Mouse (Mus musculus) left cerebral cortex, postnatal 4 days (tissue): ENCODE measurements around the gene Wdr91. TPM values are rescaled to one million over a fixed set of nuclear protein-coding genes. Genes with fewer than 3 reads are reported as not detected.

Experiments
- DNase-seq: peaks from one replicate; pipeline ENCODE4 v3.0.0-alpha.2; 2022
- intact Hi-C: fragments of 180-260 bp; cut with DNase I; formaldehyde crosslinking; loops from one replicate; pipeline ENCODE4 v1.15.1; 2025
- total RNA-seq, 2 experiments: library from RNA; stranded (reverse); gene quantifications; 2 replicates each; pipeline ENCODE4 v1.2.3; 2021

Wdr91 gene
- total RNA-seq, 2 experiments from 2014 or later: 26.7 to 28.5 TPM

DNA sequence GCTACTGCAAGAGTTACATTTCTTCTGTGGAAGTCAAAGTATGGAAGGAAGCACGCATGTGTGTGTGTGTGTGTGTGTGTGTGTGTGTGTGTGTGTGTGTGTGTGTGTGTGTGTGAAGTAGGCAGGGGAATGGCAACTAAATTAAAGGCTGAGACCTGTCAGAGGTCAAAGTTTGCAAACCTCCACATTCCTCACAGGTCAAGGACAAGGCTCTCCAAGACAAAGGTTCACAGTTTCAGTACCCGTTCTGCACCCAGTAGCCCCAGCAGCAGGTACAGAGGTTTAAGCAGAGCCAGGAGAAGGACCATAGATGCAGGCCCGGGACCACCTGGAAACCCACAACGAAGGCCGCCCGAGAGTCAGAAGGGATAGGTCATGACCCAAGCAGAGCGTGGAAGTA lies 8.5 kb upstream of the Wdr91 start:
- intact Hi-C loops: no loop called here
- no peak for DNase-seq

DNA sequence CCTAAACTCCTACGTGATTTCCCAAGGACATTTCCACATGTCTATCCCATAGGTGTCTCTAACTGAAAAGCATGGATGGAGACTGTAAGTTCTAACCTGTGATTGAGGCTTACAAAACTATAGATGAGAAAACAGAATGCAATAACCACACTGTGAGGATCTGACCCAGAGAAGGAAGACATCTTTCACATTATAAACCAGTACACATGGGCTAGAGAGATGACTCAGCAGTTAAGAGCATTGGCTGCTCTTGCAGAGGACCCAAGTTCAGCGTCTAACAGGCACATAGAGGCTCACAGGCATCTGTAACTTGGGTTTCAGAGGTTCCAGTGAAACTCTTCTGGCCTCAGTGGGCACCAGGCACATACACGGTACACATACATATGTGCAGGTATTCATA lies 3.8 kb upstream of the Wdr91 start:
- no peak for DNase-seq
- intact Hi-C loops: no loop called here

DNA sequence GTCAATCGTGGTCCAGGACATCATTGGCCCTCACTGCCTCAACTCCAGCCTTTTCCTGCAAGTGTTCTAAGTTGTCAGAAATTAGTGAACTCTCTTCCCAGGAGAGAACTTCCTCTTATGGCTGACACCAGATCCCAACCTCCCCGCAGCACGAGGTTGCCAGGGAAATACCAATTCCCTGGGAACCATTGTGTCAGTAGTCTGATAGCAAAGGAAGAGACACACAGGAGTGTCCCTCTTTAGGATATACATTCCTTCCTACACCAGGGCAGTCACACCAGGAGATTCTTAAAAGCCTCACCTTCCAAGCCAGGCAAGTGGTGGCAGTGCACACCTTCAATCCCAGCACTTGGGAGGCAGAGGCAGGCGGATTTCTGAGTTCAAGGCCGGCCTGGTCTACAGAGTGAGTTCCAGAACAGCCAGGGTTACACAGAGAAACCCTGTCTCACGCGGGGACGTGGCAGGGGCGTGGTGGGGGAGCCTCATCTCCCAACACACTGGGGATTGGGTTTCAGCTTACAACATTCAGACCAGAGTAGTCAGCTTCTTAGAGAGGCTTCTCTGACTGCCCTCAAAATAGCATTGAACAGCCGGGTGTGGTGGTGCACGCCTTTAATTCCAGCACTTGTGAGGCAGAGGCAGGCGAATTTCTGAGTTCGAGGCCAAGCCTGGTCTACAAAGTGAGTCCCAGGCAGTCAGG lies 2.8 kb upstream of the Wdr91 start:
- intact Hi-C loops: no loop called here
- no peak for DNase-seq

DNA sequence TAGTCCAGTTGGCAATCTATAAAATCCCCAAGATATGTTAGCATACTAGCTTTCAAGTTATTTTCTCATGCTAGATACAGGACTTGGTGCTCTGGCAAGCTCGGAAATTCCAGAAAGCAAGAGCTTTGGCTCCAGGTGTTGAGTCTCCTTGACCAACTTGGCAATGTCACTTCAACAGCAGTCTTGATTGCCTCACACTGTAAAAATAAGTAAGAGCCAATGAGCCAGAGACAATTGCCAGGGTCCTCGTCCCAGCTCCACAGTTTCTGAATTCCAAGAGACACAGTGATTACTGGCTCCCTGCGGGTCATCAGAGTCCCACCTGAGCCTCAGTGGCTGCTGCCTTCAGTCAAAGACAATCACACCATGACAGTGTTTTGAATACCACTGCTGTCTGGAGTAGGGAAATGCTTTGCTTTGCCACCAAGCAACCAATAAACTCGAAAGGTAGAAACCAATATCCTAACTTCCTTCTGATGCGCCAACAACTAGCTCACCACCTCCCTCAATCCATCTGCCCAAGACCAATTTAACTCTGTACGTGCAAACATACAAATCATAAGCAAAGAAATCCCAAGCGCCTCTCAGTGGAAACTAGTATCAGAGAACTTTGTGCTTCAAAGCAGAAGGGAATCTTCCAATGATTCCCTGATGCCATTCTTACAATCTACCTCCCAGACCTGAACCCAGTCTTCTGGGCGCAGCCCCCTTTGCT lies 888 bp downstream of the Wdr91 start:
- intact Hi-C loops: no loop called here
- DNase-seq: no peak

DNA sequence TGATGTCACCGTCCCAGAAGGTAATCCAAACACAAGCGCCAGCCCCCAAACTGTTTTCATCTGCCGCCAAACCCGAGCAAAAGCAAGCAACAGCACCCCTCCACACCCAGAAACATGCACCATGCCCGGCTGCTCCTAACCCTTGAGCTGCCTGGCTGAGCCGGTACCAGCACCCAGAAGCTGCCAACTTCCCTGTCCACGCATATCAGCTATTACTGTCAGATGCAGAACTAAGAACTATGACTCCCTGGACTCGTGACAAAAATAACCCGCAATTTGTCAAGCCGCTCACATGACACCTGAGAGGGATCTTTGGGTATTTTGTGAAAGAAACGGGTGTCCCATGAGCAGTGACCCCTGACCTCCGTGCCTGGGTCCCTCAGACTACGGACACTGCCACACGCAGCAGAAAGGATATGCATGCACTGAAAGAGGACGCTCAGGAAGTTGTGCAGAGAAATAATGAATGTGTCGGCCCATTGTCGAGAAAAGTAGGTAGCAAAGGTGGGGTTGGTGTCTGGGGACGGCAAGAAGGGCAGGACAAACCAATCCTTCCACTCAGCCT lies 2.9 kb downstream of the Wdr91 start:
- no peak for DNase-seq
- intact Hi-C loops: no loop called here

DNA sequence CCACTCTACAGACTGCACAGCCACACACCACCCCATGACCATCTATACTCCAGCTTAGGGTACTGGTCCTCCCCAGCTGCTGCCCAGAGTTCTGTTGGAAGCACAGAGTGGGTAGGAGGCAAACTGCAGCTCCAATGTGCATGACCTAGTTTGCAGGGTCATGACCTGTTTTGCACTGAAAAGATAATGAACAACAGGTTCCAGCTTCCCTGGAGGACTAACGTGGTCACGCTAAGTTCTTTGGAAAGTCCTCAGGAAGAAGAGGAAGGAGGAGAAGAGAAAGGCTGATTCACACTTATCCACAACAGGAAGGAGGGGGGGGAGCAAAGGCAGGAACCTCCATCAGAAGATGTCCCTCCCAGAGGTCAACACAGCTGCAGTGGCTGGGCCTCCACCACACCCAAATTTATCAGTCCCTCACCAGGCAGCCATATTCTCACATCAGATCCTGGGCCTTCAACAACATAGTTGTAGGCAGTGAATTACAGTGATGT lies 3.5 kb downstream of the Wdr91 start:
- intact Hi-C loops: no loop called here
- DNase-seq: no peak

DNA sequence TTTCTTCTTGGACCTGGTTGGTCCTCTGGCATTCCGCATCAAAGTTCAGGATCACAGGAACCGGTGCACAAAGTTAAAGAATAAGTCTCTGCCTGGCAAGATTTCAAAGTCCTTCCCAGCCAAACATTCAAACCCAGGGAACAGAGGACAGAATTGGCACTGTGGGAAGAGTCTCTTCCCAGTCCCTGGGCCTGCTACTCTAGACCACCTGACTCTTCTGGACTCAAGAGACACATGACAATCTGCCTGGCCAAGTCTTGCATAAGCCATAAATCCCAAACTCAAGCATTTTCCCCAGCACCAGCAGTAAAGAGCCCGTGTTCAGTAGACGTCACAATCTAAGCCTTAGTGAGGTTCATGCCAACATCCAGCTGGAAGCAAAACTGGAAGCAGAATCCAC lies 4.0 kb downstream of the Wdr91 start:
- intact Hi-C loops: no loop called here
- no peak for DNase-seq

DNA sequence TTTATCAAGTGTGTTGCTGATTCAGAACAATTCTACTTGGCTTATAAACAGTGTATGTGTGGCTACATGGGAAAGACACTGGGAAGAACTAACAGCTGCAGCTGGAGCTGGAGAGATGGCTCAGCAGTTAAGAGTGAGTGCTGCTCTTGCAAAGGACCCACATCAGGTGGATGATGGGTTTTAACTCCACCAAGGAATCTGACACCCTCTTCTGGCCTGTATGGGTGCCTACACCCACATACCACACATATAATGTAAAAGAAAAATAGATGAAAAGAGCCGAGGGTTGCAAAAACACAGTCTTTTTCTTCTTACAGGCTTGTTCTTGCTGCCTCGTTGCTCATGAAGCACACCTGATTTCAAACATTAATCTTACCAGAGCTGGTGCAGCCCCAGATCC lies 4.6 kb downstream of the Wdr91 start:
- intact Hi-C loops: no loop called here
- DNase-seq: no peak

DNA sequence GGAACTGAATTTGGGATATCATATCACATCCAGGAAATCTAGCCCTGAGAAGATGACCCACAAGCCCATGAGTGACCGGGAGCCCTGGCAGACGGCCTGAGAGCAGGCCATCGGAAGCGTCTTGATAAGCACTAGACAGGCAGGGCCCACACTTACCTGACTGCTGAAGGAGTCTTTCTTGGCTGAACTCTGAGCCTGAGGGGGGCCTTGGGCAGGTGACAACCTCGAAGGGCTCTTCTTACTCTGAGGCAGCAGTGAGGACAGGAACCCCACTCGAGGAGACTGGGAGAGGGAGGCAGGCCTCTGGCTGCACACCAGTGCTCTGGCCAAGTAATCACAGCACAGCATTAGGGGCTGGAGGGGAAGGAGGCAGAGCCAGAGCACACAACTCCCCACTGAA lies 6.3 kb downstream of the Wdr91 start:
- DNase-seq: no peak
- intact Hi-C loops: no loop called here

DNA sequence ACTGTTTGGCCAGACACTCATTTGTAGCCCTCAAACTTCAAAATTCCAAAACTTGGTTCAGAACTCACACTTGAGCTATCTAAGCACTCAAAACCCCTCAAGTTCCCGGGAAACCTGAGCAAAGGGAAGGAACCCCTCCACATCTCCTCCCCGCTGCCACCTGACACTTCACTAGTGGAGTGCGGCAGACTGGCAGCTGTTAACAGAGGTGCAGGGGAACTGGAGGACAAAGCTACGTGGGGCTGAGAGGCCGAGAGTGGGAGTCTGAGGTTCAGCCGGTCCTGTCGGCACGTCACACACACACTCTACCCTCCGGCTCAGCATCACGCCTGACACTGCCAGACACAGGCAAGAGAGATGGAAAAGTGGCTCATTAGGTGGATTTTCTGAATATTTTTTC lies 6.8 kb downstream of the Wdr91 start:
- DNase-seq: no peak
- intact Hi-C loops: no loop called here

DNA sequence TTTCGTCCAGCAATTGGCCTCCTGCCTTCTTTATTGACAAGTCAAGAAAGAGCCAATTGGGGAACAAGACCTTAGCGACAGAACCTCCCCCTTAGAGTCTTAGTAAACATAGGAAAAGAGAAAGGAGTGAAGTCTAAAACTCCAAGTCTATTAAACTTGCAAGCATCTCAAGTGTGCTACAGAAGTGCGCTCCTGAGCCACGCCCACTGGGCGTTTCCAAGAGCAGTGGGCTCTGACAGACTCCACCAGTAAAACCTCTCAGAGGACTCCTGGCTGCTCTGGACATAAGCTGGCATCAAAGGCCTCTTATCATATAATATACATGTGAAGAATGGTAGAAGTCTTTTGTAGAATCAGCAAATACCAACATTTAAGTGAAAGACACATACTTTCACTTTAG lies 7.2 kb downstream of the Wdr91 start:
- intact Hi-C loops: no loop called here

DNA sequence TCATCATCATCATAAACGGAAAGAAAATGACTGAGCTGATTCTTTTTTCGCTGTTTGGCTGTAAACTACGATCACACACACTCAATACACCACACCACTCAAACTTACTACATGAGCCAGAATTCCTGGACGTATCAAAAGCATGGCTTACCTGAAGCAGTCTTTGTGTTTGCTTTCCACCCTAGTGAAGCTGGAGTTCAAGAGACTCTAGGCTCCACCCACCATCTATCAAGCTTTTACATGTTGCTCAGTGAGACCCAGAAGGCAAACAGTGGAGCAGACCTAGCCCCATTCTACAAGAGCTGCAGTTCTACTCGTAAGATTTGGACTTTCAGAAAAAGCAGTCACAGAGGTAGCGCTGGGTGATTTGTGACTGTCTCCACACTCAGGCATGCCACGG lies 8.1 kb downstream of the Wdr91 start:
- intact Hi-C loops: no loop called here
- no peak for DNase-seq

More for the DNA sequence above, 7.2 kb downstream of the Wdr91 start:
- no peak for DNase-seq

DNA sequence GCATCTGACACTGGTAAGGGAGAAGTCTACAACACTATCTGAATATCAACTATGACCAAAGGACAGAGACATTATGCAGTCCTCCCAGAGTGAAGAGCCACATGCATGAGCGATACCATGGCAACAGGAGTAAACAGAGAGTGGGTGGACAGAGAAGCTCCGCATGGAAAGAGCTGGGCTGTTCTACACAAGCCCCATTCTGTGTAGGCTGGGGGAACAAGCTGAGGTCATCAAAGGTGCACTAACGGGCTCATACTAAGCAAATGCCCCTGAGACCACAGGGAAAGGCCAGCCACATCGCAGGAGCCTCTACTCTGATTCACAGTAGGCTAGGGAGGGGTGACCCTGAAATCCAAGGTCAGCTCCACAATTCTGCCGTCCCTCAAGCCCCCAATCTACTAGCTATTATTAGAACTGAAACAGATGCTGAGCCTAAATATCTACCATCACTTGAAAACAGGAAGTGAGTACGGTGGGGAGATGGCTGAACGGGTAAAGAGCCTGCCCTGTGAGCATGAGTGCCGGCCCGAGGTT lies 8.7 kb downstream of the Wdr91 start:
- intact Hi-C loops: no loop called here
- no peak for DNase-seq

DNA sequence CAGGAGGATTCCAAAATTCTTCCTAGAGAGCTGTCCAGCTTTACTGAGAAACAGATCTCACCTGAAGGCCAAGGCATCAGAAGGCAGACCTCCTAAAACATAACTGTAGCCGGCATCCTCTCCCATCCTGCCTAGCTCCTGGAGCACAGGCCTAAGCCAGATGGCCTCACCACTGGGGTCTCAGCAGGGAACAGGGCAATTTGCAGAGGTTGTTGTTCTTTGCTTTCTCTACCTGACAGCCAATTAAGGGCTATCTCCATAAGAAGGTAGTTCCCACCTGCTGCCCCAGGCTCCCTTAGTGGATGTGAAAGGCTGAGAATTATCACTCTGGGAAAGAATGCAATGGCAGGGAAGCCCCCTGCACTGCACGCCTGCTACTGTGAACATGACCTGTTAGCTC lies 9.7 kb downstream of the Wdr91 start:
- no peak for DNase-seq
- intact Hi-C loops: no loop called here

DNA sequence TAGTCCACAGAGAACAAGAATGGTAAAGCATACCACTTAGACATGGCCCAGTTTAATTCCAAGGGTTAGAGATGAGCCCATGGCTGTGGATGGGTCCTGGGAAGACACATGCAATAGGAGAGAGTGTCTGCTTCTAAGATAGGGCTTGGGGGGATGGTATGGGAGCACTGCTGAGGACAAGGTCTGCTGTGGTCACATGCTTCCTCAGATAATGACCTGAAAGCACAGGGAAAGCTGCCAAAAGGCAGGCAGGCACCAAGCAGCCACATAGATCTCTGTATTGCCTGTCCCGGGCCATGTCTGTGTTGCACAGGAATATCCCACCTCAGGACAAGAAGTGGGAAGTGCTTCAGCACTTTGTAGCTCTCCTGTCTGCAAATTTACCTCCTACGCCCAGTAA lies 11.5 kb downstream of the Wdr91 start:
- DNase-seq: no peak
- intact Hi-C loops: no loop called here

DNA sequence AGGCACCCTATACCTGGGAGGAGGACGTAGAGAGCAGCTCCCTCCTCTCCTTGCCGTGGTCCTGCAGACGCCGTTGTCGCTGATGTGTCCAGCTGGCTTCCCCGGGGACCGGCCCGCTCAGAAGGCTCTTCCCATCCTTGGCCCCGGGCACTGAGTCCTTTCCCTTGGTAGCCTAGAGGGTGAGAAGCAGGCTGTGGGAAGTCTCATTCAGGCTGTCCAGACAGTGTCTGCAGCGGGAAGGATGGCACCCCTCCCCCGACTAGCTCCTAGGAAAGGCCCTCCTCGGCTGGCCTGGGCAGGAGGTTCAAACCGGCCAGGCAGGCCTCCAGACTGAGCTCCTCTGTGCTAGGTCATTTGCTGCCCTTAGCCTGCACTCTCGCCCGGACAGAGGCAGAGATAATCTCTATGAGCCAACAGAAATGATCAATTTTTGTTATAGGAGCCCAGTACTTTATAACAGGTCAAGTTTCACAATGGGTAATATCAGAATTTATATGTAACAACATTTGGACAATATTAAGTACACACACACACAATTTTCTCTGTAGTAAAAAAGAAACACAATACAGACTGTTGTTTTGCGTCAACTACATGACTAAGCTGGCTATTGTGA lies 14.4 kb downstream of the Wdr91 start:
- intact Hi-C loops: no loop called here
- no peak for DNase-seq

DNA sequence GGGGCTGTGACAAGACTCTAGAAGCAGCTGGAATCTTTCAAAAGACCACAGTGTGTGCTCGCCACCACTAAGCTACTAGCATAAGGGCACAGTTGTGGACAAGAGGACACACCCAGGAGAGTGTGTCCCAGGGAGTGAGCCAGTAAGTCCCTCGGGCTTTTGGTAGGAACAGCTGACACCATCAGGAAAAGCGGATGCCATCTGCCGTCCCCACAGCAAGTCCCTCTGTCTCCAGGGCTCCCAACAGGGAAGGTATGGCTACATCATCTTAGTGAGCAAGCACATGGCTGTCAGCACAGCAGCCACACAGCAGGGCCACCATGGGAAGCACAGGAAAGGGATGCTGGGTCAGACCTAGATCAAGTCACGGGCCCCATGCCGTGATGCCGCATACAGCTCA lies 15.1 kb downstream of the Wdr91 start:
- intact Hi-C loops: no loop called here
- DNase-seq: no peak

DNA sequence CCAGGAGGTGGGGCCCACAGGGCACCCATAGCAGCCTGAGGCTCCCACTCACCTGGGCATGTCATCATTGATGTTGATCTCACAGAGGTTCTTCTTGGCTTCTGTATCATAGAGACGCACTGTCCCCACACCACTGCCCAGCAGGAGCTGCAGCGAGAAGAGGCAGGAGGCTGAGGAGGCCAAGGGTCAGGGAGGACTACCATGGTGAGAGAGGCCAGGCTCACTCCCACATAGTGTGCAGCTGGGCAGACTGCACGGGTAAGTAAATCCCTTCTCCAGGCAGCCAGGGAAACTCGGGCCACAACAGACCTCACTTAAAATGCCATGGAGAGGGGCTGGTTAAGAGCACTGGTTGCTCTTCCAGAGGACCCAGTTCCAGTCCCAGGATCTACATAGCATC lies 21.5 kb downstream of the Wdr91 start:
- no peak for DNase-seq
- intact Hi-C loops: no loop called here

DNA sequence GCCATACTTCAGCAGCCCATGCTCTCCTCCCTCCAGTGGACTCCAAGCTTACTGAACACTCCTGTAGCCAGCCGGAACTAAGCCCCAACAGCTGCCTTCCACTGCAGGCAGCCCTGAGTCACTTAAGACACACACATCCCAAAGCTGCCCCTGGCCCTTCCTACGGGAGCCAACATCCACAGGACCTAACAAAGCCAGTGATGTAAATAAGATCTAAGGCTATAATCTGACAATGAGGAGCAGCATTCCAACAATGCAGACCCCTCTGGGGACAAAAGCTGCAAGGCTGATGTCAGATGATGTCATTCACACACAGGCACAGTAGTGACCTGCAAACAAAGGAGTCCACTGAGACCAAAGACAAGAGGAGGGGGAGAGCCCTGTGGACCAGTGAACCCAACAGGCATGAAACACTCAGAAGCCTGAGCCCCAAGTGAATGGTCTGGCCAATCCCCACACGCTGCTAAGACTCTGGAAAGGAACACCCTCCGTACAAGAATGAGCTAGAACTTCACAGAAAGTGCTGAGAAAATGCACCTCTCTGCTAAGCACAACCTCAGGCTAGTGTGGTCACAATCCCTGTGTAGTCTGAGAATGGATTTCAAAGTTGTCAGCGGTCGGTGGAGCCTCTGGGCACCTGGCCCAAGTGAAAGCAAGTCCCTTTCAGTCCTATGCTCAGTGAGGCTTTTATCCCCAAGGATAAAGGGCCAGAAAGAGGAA lies 23.4 kb downstream of the Wdr91 start:
- intact Hi-C loops: no loop called here

DNA sequence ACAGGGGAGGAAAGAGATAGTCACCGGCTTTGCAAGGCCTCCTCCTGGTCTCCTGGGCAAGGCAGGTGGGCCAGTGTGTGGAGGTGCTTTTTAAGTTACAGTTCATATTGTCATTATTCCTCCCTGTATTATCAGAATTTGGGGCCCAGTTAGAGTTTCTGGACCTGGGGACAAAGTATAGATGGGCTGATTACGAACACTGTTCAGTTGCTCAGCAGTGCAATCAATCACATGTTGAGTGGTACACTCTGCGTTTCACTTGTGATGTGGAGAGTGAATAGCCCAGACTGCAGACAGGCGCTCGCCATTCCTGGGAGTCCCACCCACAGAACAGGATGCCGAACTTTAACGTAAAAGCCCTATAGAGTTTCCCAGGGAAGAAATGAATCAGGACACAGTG lies 26.0 kb downstream of the Wdr91 start:
- intact Hi-C loops: no loop called here
- DNase-seq: no peak

More for the DNA sequence above, 23.4 kb downstream of the Wdr91 start:
- DNase-seq: no peak
